Mouse (Mus musculus): ENCODE data around the gene Slc9a3.

Slc9a3 gene

DNA sequence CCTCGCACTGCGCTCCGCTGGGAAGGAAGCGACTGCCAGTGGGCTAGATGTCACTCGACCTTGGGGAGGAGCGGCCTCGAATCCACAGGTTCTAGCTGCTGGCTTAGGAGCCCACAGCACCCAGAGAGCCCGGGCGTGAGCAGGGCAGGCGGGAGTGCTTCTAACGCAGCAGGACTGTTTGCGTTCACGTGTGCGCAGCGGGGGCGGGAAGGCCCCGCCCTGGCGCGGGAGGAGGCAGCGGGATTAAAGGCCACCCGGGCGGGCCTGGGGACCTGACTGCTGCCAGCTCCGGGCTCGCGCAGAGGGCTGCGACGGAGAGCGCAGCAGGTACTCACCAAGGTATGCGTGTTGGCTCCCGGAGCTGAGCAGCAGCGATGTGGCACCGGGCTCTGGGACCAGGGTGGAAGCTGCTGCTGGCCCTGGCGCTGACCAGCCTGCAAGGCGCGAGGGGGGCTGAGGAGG lies at the start of gene Slc9a3:
Slc9a3 (plus strand) TSS at position 317 of the 462 bp plus-strand sequence.
- peak in 1 of 2 experiments; percentile 18 for DNase-seq

DNA sequence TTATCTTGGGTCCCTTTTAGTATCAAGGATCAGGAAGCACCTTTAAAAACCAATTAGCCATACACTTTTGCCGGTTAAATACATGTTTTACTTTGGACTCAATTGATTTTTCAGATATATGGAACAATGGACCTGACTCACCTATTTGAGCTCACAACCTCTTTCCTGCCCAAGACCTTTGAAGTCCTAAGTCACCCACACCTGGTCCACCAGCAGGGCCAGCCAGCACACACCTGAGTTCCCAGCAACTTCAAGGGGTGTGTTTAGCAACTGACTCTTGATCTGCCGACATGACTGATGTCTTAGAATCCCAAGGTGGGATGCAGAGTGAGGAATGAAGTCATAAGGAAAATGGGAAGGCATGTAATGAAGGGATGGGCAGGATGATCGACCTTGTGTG lies 49.5 kb upstream of the Slc9a3 start:
- DNase-seq, result no peak

DNA sequence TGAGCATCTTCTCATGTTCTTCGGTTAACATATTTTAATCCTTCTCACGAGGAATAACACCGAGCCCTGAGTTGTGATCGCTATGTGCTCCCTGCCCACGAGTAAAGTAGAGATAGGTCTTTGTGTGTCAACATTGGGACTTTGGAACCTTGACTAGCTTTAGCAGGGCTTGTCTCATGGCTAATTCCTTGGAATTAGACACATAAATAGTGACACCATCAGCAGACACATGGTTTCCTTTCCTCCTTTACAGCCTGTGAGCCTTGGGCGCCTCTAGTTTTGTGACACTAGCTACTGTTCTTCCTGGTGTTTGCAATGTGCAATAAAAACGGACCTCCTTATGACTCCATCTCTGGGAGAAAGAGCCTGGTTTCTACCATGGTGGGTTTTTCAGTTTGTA lies 47.9 kb upstream of the Slc9a3 start:
- no peak for DNase-seq

DNA sequence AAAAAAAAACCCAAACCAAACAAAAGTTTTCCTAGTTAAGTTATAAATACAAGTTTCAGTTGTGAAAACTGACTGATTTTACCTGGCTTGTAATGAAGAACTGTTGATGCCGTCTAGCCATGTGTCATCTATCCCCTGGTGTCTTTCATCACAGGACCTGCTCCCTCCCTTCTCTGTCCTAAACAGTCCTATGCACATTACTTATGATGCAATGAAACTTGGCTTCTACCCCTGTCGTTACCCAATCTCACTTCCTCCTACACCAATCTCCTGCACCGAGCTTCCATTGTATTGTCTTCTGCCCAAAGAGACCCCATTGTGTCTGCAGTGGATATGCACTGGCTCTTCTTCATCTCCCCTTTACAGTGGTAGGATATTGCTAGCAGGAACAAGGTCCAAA lies 31.0 kb upstream of the Slc9a3 start:
- no peak for DNase-seq

DNA sequence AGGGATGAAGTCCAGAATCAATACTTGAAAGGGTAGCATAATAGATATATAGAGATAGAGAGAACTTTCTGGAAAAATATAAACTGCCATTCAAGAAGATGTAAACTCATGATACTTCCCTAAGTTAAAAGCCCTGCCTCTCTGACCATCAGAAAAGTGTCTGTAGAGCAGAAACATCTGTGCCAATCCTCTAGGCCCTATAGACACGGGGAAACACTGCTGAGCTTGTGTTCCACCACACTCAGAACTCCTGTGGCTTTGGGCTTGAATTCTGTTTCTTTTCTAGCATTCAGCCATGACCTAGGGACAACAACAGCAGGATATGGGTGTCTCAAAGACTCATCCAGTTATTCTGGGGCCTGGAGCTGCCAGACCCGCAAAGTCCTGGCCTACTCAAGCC lies 25.3 kb upstream of the Slc9a3 start:
- DNase-seq, result no peak

DNA sequence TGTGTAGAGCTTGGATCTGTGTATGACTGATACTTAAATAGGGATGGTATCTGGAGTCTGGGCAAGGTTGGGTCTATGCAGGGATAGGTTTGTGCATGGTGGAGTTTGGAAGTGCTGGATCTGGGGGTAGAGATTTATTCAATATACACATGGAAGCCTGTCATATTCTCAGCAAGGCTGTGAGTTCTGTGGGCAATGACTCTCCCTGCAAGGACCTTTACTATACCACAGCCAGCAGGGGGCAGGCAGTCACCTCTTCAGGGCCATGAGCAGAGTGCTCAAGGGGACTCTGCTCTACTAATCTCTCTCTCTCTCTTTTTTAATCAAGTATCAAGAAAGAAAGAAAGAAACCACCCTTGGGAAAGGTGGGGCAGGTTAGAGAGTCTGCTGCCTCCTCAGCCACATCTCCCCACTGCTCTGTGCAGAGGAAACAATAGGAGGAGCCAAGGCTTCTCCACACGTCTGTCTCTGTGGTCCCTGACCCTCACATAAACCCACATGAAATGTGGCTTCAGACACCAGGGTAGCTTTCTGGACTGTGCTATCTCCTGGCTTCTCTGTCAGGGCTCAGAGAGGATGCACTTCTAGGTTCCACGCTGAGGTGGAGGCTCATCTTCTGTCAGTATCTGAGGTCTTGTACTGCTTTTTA lies 24.4 kb upstream of the Slc9a3 start:
- peak; percentile 78 to 83 for DNase-seq

DNA sequence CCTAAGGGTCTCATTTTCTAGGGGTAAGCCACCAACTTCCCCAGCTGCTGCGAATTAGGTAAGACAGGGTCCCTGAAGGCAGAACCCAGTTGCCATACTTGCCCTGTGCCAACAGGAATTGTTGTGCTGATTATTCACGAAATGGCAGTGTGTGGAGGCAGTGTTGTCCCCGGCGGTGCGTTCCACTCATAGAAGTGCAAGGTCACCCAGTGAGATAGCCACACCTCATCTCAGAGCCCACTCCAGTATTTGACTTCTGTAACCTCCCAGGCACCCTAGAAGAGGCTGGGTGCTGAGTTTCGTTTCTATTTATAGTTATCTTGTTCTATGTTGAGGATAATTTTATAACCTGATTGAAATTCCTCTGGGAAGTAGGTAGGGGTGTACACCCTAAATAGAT lies 22.3 kb upstream of the Slc9a3 start:
- no peak for DNase-seq

DNA sequence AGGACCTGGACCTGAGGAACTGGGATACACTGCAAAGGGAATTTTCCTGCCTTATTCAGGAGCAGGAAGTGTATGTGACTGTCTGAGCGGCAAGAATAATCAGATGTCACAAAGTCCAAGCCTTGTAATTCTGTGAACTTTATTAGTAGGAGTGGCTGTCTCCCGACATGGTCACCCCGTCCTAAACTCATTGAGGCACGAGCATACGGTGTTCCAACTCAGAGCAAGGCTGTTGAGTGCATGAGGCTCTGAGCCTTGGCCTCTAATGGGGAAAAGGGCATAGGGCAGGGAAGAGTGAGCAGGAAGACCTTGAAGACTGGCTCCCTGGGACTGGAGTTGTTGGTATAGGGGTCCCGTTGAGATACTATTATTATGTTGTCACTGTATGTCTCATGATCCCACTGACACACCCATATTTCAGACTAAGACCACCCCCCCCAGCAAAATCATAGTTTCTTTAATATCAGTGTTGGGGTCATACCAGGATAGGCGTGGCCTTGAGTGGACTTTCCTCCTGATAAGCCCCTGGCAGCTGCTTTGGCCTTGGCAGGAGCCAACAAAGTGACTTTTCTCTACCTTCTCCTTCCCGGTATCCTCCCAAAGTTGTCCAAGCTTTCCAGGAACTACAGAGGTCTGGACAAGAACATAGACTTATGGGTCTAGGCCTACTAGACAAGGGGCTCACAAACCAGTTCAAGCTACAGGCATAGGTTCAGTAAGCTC lies 19.0 kb upstream of the Slc9a3 start:
- DNase-seq, result no peak

DNA sequence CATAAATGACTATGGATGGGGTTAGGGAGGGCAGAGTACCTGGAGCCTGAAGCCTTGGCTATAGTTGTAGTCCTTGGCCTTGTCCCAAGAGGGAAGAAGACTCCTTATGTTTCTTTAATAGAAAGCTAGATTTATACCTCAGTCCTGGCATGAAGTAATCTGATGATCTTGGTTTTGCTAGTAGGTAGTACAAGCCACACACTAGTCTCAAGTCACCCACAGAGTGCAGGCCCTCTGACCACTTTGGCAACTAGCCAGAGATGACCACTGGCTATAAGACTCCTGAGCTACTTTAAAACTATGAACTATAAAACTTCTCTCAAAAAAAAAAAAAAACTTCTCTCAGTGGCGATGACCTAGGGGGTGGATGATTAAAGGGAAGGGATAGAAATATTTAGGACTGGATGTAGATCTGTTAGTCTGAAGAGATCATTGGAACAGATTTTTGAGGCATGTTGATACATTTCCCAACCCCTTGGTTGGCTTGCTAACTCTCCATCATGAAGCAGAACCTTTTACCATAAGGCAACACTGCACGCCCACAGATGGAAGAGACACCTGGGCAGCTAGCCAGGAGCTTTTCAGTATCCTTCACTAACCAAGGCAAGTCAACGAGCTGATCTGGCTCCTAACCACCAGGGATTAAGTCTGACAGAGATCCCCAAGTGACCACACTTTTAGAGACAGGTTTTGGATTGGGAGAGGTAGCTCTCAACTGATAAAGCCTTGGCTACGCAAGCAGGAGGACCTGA lies 18.2 kb upstream of the Slc9a3 start:
- DNase-seq, result peak; percentile 87 to 89

DNA sequence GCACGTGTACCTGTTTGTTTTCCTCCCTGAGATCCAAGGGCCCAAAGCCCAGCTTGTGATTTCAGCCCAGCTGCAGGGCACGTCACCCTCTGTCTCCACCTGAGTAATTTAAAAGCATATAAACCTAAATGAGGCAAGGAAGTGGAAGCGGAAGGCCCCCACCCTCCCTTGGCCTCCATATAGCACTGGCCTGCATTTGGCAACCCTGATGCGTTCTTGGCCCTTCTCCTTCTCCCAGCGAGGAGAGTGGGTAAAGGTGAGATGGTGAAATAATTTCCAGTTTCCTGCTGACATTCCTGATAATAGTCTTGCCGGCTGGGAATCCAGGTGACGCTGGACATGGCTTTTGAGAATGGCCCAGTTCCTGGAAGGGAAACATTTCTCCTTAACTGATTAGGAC lies 16.8 kb upstream of the Slc9a3 start:
- DNase-seq, result peak in 1 of 2 experiments; percentile 40

DNA sequence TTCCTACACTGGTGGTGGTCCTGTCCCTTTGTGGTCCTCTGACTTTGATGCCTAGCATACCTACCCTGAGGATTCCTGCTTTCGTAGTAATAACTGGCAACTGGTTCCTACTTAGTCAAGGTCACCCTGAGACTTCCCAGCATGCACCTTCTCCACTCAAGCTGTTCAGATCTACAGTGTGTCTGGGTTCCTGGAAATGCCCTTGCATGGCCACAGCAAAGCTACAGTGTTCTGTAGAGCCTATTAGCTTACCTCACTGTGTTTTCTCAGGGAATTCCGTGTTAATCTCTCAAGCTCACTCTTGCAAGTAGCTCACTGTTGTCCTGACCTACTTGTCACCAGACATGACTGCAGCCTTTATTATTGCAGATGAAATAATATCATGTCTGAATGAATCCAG lies 13.8 kb upstream of the Slc9a3 start:
- DNase-seq, result no peak

DNA sequence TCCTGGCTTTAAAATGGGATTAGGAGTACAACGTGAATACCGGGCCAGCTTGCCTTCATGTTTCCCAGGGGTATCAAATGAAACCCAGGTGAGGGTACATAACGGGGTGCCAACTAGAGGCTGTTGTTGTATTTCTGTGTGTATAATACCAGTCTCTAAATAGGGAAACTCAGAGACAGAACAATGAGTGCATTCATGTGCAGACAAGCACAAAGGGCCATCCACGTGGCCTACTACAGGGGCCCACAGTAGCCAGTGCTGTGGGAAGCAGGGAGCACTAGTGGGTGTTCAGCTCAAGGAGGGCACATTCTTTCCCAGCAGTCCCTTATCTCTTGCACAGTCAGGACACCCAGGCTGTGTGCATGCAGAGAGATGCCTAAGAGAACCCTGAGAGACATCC lies 8.7 kb upstream of the Slc9a3 start:
- no peak for DNase-seq

DNA sequence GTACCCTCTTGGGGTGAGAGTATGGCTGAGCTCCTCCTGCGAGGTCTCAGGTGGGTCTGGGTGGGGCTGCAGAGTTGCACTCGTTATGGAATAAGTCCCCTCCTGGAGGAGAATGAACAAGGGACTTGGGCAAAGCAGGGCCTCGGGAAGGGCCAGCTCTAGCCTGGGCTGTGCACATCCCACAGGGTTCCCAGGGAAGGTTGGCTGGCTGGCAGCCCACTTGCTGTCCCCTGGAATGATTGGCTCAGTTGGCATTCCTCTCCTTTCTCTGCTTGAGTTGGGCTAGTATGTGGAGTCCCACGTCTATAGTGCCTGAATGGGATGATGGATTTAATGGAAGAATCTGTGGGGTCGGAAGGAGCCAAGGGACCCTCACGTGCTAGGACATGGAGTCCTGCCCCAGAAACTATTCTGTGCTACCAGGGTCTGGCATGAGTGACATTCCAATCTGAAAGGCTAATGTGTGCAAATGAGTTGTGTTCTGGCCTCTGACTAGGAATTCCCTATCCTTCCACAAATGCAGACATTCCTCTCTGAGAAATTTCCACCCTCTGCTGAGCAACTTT lies 7.5 kb upstream of the Slc9a3 start:
- DNase-seq, result no peak

DNA sequence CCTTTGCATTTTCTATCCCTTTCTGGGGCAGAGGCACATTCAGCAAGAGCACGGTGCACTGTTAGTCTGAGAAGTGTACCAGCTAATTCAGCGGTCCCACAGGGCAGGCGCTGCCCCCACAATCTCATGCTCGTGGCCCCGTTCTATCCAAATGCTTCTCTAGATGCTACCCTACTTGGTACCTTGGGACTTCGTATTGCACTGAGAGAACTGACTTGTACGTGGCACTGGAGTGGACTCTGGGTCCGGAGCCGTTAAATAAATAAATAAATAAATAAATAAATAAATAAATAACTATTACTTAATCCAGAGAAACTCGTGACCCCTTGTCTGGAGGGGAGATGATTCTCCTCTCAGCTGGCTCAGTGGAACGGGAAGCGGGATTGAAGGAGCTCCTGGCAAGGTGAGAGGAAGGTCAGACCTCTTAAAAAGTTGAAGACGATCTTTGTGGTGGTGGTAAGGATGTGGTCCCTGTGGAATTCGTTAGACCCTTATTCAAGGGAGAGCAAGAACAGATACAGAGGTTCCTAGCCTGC lies 606 bp downstream of the Slc9a3 start:
- DNase-seq, result no peak

DNA sequence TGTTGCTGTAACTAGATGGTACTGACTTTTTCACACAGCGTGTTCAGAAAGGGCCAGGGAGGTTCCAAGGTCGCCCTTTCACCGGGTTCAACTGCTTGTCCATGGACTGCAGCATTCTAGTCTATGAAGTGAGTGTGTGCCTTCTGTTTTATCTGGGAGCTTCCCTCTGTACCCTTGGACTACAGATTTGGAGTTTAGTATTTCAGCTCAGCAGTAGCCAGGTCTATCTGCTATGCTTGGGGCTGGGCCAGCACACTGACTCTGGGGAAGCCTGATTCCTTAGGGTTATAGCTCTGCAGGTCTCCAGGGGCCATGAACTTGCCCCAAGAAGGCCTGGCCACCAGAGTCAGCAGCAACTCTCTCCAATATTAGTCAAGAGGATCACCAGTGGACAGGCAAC lies 1.4 kb downstream of the Slc9a3 start:
- DNase-seq, result no peak

DNA sequence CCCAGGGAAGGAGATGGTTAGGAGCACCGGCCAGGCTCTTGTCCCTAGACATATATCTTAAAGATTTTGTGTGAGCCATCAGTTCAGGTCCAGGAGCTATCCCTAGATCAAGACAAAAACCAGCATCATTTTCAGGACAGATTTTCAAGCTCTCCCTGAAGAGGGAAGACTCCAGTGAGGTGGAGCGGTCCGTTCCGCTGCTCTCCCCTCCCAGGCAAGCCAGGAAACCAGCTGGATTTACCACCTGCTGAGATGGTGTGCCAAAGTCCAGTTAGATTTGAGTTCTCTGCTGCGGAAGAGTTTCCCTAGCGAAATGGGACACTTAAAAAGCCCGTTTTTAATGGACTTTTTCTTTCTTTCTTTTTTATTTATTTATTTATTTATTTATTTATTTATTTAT lies 6.3 kb downstream of the Slc9a3 start:
- DNase-seq, result no peak

DNA sequence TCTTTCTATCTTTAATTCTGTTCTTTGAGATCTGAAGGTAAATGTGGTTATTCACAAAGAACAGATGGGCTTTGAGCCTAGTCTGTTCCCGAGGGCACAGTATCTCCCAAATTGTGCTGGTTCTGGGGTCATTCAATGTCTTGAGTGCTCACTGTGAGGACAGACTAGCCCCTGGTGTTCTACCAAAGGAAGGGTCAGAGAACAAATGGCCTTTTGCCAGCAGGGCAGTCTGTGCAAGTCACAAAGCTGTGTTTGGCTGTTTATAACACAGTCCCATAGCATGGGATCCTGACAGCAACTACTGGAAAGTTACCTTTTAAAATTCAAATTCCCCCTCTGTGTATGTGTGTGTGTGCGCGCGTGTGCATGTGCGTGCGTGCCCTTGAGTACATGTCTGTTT lies 8.7 kb downstream of the Slc9a3 start:
- no peak for DNase-seq

DNA sequence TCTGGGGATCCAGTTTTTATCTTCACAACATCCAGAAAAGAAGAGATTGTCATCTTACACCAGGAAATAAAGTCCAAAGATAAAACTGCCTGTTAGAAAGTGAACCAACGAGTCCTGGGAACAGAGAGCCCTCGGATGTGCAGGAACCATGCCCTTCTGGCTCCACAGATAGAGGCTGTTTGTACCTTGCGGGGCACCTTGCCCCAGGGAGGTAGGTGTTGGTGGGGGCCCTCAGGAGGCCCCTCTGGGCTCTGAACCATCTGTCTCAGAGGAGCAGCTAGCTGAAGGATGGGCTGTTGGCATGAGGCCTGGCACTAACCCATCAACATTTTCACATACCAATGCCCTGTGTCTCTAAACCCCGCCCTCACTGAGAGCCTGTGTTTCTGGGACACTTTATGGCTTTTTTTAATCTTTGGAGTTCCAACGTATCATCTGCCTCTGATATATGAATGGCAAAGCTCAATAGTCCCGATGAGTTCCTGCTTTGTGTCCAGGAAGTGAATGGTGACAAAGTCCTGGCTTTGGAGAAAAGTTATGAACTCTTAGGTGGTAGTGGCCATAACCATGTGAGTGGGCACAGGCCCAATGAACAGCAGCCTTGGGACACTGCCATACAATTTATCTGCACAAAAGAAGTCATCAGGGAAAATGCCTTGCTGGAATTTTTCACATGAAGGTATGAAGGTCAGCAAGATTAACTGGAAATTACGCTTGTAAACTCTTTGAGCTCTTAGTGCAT lies 17.8 kb downstream of the Slc9a3 start:
- DNase-seq, result no peak

DNA sequence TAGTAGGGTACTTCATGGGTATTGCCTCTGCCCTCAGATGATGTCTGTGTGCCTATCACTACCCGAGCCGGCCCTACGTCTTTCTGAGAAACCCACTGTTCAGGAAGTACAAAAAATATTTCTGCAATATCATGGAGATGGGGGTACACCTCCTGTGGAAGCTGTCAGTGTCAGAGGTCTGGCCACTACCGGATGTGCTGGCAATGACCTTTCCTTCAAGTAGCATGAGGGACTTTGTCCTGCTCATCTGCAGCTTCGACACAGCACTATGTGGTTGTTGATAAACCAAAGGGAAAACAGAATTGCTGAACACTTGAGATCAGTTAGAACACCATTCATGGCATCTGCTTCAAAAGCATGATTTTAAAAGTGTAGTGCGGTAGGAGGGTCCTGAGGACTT lies 19.5 kb downstream of the Slc9a3 start:
- no peak for DNase-seq

DNA sequence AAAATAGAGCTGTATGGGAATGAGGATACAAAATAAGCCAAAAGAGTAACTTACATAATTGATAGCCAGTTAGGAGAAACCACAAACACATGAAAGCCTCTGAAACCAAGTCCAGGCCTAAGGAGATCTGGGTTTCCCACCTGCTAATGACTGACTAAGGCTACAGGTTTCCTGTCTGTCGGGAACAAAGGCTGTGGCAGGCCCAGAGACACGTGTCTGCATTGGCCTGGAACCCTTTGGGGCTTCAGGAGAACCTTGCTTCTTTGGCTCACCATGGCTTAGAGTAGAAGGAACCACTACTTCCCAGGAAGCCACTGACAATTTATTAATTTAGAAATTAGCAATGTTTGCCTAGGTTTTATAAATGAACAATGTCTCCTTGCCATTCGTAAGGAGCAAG lies 22.0 kb downstream of the Slc9a3 start:
- no peak for DNase-seq

DNA sequence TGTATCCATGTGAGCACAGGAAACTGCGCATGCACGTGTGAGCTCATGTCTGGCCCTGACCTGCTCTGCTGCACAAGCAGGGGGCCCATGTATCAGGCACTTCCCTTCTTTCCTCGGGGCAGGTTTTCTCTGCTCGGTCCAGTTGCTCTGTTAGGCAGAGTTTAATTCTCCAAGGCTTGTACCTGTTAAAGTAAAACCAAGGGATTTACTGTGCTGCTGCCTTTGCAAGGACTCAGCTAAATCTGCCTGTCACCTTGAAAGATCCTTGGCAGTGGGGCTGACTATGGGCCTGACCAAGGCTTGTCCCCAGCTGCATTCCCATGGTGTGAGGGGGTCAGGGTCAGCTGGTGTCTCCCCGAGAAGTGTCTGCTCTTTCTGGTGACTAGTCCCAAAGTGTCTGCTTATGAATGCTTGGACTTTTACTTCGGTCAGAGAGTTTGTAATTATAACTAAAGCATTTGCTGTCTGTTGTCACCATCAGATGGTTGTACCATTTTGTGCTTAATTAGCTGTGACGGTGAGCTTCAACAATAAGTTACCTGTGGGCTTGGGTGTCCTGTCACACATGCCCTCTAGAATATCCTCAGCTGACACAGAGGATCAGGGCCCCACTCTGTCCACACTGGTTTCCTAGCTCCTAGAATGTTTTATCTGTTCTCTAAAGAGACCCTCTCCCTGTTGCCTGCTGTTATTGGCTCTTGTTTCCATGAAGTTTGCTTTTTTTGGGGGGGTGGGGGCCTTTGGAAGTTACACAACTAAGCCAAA lies 23.0 kb downstream of the Slc9a3 start:
- no peak for DNase-seq

All from cerebellum, postnatal 14 days (tissue).